Mouse (Mus musculus) gastrocnemius, postnatal 4 days (tissue): Measurements from ENCODE around the gene Aldoc. TPM values are rescaled to one million over a fixed set of nuclear protein-coding genes. Genes with fewer than 3 reads are reported as not detected.

ENCODE experiments used
- DNase-seq, 2 experiments: peaks; one replicate each; pipeline ENCODE4 v3.0.0; 2021 to 2022; ENCODE audit warnings: low spot score in 2 of 2, mixed read lengths in 2 of 2
- total RNA-seq, 2 experiments: library from RNA; stranded (reverse); gene quantifications; 2 replicates each; pipeline ENCODE4 v1.2.3; 2021

Gene Aldoc
- total RNA-seq, 2 experiments from 2014 or later: 1.4 to 2.2 TPM

DNA sequence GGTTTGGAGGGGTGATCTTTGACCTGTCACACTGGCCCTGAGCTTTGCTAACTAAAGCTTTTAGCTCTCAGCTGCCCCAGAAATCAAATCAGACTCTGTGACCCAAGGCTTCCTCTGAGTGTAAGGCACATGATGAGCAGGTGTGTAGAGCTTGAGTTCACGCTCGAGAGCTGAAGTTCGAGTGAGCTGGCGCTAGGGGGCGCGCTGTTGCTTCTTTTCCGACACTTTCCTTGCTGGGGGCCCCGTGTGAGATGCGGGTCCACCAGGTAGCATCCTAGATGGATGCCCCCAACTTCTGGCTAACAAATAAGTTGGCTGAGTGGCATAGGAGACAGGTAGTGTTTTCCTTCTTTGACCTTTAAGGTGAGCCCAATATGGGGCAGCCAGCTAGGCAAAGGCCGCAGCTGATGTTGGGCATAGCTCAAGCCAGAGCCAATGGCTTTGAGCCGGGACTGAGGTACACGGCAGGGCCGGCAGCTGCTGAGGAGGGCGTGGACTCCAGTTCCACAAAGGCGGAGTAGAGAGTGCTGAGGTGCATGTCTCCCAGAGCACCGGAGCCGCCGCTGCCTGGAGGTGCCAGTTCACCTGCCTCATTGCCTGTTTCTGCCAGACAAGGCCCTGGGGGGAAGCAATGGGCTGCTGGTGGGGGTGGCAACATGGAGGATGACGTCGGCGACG lies 35.7 kb downstream of the Aldoc start:
- DNase-seq: no peak

DNA sequence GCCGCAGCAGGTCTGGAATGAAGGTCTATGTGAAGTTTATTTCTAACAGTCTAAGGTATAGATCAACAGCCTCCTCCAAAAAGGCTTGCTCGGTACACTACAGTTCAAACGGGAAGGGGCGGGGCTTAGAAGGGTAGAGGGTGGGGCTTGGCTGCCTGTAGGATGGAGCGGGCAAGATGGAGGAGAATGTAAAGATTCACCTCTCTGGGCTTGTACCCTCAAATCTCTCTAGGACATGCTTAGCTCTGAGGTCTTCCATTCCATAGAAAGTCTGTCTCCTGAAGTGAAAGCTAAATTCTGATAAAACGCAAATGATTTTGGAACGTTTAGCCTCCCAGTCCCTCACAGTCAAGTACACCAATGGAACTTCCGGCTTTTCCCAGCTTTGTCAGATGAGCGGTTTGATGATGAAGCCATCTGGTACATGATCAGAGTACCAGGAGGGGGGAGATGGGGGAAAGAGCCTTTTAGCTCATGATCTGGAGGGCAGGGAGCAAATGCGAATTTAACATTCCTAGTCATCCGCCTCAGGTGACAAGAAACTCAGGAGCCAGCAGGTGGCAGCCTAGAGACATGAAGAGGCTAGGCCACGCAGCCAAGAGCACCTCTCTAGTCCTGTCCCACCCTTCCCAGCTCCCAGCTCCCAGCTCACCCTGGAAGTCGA lies 37.5 kb downstream of the Aldoc start:
- peak in 1 of 2 experiments; percentile 75 for DNase-seq

DNA sequence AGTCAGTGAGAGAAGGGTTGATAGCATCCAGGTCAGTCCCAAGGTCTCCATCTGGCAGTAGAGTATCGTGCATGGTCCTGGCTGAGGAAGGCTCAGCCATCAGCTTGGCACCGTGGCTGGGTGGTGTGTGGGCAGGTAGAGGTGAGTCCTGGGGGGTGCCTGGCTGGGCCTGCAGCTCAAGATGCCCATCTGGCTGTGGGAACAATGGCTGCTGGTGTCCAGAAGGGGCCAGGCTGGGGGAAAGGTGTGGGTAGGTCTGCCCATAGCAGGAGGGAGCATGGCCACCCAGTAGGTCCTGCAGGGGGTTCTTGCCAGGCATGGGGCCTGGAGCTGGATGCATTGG lies 38.0 kb downstream of the Aldoc start:
- no peak for DNase-seq

DNA sequence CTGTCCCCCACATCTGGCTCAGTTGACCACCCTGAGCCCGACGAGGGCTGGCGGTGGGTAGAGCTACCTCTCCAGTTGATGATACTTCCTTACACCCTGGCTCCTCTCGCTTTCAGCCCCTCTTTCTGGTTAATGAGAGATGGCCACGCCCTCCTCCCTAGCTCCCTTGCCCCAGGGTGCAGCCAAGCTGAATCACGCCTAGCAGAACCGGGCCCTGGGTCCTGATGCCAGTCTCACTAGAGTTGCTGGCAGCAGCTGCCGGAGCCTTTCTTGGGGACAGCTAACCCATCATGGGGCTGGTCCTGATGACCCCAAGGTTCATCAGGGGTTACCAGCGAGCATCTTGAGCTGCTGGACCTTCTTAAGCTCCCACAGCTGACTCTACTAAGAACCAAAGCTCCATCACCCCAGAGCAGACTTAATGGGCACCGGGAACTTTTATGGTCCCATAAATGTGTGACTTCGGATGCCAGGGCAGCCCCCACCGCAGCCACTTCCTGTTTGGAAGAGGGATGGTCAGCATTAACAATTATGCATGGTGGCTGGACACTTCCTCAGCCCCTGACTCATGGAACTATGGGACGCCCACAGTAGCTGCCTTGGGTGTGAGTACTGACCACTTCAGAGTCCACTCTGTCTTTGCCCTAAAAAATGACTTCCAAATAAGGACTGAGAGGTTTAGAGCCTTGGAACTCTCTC lies 40.7 kb downstream of the Aldoc start:
- DNase-seq: no peak

DNA sequence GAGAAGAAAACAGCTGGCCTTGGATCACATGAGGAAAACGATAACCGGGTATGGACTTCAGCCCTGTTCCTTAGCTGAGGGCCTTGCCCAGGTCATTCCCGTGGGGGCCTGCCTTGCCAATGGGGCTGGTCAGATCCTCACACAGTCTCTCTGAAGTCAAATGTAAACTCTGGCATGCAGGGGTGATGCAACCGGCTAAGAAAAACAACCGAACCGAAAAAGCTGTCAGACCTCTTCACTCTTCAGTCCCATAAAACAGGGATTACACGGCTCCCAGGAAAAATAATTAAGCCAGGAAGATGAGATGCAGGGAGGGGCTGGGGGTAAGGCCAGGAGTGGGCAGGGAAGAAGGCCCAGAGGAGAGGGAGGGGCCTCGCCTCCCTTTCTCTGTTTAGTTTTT lies 41.3 kb downstream of the Aldoc start:
- no peak for DNase-seq

DNA sequence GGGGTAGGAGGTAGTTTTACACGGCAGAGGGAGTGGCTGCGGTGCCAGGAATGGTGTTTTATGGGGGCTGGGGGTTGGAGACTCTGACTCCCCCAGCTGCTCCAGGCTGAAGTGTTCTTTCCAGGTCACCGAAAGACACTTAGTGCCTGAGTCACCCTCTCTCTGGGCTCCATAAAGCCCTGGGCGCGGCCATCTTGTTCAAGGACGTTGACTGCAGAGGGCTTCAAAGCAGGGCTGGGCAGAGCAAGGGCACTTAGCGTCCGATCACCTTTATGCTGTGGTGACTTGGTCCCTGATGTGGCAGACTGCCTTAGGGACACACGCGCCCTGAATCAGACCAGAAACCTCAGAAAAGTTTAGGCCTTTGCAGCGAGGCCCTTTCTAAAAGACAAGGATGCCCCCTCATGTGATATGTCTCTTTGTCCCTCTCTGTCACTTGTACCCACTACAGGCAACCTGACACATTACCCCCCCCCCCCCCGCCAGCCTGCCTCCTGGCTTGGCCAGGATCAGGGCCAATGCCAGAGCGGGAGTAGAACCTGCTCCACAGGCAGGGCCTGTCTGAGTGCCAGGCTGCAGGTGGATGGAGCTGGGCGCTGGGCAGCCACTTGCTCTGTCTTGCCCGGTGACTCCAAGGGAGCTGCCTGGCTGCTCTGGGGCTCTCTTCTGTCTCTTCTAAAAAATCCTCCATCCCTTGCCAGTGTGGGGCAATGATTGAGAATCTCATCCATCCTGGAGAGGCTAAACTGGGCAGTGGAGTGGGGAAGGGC lies 44.9 kb downstream of the Aldoc start:
- DNase-seq: no peak

DNA sequence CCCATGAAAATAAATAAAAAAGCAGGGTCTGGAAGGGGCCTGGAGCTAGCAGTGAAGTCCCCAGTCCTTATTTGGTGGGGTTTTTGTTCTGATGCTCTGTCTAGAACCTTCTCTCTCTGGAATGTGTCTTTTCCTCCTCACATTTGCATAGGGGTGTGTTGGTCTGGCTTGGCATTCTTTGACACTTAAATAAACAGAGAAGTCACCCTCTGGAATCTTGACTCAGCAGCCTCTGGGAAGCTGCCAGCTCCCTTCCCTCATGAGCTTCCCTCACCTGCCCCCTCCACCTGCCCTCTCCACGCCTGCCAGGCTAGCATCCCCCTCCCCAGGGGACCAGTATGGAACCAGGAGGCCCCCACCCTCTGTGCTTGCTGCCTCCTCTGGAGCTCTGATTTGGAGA lies 47.6 kb downstream of the Aldoc start:
- no peak for DNase-seq

DNA sequence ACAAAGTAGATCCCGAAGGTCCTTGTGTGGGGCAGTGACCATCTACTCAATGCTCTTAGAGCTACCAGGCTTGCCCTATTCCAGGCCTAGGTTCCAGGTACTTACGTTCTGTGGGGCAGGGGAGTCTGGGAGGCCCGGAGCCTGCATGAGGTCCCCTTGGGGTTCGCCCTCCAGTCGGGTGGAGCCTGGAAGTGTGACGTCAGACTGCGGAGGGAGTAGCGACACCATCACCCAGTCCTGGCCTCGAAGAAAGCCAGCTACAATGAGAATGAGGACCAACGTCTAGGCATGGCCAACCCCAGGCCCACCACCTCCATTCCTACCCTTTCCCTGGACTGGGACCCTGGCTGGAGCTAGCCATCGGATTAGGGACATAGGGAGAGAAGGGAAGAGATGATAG lies 48.9 kb downstream of the Aldoc start:
- DNase-seq: no peak

DNA sequence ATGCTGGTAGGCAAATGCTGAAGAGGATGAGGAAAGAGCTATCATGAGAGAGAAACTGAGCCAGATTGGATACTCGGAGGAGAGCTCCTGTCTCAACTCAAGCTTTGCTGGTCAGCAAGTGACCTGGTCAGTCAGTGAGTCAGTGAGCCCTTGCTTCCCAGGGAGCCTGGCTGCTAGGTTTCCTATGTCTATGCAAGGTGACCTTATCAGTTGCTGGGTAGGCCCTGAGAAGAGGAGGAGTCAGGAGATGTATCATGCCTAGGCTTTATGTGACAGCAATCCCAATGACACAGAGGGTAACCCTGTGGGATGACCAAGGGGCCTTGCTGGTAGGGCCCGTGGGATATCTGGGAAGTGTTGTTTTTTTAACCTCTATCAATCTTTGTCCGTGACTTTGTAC lies 49.4 kb downstream of the Aldoc start:
- DNase-seq: no peak

DNA sequence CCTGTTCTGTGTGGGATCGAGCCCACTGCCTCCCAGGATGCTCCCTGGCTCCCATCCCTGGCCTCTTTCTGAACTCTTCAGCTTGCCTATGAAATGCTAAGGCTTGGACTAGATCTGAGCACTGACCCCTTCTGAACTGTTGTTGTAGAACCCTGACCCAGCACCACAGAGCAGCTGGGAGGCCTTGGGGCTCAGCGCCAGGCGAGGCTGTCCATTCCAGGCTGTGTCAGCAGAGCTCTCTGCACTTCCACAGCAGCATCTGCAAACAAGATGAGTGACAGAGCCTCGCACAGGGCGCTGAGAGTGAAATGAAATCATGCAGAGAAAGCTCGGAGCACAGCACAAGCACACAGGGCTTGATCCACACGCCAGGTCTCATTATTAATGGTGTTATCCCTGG lies 49.8 kb downstream of the Aldoc start:
- DNase-seq: no peak

DNA sequence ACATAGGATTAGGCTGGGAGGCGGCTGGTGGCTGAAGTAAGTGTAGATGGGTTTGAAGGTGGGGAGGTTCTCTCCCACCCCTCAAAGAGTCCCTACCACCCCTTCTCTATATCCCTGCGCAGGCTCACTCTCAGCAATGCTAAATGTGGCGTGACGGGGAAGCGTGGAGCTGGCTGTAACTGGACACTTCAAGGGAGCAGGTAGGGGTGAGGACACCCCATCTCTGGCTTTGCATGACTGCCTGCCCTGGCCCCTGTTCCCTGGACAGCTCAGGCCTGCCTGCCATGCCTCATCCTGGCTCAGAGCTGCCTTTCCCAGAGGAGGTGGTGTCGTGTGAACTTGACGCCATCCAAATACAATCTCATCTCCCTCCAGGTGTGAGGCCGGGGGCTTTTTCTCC lies 51.4 kb downstream of the Aldoc start:
- DNase-seq: no peak

Other genes starting within 250 kb of the Aldoc start
- gene Eral1, start 242.6 kb upstream of the Aldoc start, total RNA-seq: 10 to 100 TPM; 20.9 to 21.4 TPM
- 10 to 100 TPM; 10.4 to 11.6 TPM for gene Fam222b, start 228.3 kb upstream of the Aldoc start, total RNA-seq
- gene Traf4, start 157.4 kb upstream of the Aldoc start, total RNA-seq: 10 to 100 TPM; 36.5 to 41.4 TPM
- gene Nek8, start 146.3 kb upstream of the Aldoc start, total RNA-seq: 1 to 10 TPM; 6.6 to 7.5 TPM
- gene Tlcd1, start 146.3 kb upstream of the Aldoc start, total RNA-seq: 10 to 100 TPM; 12.6 to 16.0 TPM
- 1,000 to 10,000 TPM; 1,488 to 1,617 TPM for gene Rpl23a, start 139.4 kb upstream of the Aldoc start, total RNA-seq
- gene Rab34, start 134.5 kb upstream of the Aldoc start, total RNA-seq: 10 to 100 TPM; 43.9 to 45.7 TPM
- gene Proca1, start 129.6 kb upstream of the Aldoc start, total RNA-seq: 1 to 10 TPM; 1.9 to 2.4 TPM
- 10 to 100 TPM; 59.4 to 64.3 TPM for gene Sdf2, start 77.2 kb upstream of the Aldoc start, total RNA-seq
- gene Supt6, start 77.0 kb upstream of the Aldoc start, total RNA-seq: 10 to 100 TPM; 45.1 to 49.0 TPM
- 100 to 1,000 TPM; 104 to 108 TPM for gene 2610507B11Rik, start 61.2 kb upstream of the Aldoc start, total RNA-seq
- gene BC030499, start 32.1 kb upstream of the Aldoc start, total RNA-seq: 1 to 10 TPM in 1 of 2 experiments, under 1 TPM in 1; 0.47 to 1.3 TPM
- 10 to 100 TPM; 14.6 to 16.1 TPM for gene Spag5, start 21.4 kb upstream of the Aldoc start, total RNA-seq
- gene Pigs, start 5.4 kb downstream of the Aldoc start, total RNA-seq: 10 to 100 TPM; 30.5 to 33.2 TPM
- gene Unc119, start 20.5 kb downstream of the Aldoc start, total RNA-seq: 10 to 100 TPM; 20.4 to 26.7 TPM
- not detected for gene Foxn1, start 63.6 kb downstream of the Aldoc start, total RNA-seq
- not detected for gene Slc13a2, start 99.2 kb downstream of the Aldoc start, total RNA-seq
- gene Slc46a1, start 142.7 kb downstream of the Aldoc start, total RNA-seq: 1 to 10 TPM; 2.7 to 4.9 TPM
- gene Sarm1, start 174.8 kb downstream of the Aldoc start, total RNA-seq: 1 to 10 TPM in 1 of 2 experiments, under 1 TPM in 1; 0.93 to 1.2 TPM
- gene Vtn, start 176.1 kb downstream of the Aldoc start, total RNA-seq: 10 to 100 TPM; 23.8 to 27.4 TPM
- gene Sebox, start 180.5 kb downstream of the Aldoc start, total RNA-seq: not detected
- 10 to 100 TPM; 12.6 to 14.7 TPM for gene Tmem199, start 189.2 kb downstream of the Aldoc start, total RNA-seq
- 100 to 1,000 TPM in 1 of 2 experiments, 10 to 100 TPM in 1; 96.8 to 114 TPM for gene Poldip2, start 189.2 kb downstream of the Aldoc start, total RNA-seq
- 10 to 100 TPM; 51.7 to 52.8 TPM for gene Tnfaip1, start 213.4 kb downstream of the Aldoc start, total RNA-seq
- gene Ift20, start 213.4 kb downstream of the Aldoc start, total RNA-seq: 10 to 100 TPM; 47.1 to 50.2 TPM
- 10 to 100 TPM; 21.8 to 22.4 TPM for gene Tmem97, start 227.8 kb downstream of the Aldoc start, total RNA-seq